Mouse (Mus musculus) midbrain, embryonic 10.5 days (tissue): ENCODE measurements around the gene Khdrbs1. TPM values are rescaled to one million over a fixed set of nuclear protein-coding genes. Genes with fewer than 3 reads are reported as not detected.

ENCODE experiments used
- DNase-seq: peaks from one replicate; pipeline ENCODE4 v3.0.0-alpha.2; 2017; ENCODE audit warnings: low spot score
- H3K27ac ChIP-seq: fragments of 300-500 bp; sonication (generic); replicated peaks from 2 replicates; pipeline ENCODE4 v1.5.1; 2016; ENCODE audit warnings: mild to moderate bottlenecking
- H3K27me3 ChIP-seq: fragments of 300-500 bp; sonication (generic); 2 replicates; pipeline ENCODE4 v1.6.1; 2016; ENCODE audit warnings: low read depth, mild to moderate bottlenecking; ENCODE audit not compliant: poor library complexity, severe bottlenecking
- H3K36me3 ChIP-seq: fragments of 300-500 bp; sonication (generic); 2 replicates; pipeline ENCODE4 v1.6.1; 2016; ENCODE audit warnings: mild to moderate bottlenecking, moderate library complexity
- H3K4me1 ChIP-seq: fragments of 300-500 bp; sonication (generic); 2 replicates; pipeline ENCODE4 v1.6.1; 2016
- H3K4me3 ChIP-seq: fragments of 300-500 bp; sonication (generic); 2 replicates; pipeline ENCODE4 v1.5.1; 2016; ENCODE audit warnings: mild to moderate bottlenecking, moderate library complexity
- H3K9me3 ChIP-seq: fragments of 300-500 bp; sonication (generic); replicated peaks from 2 replicates; pipeline ENCODE4 v1.6.1; 2016; ENCODE audit warnings: mild to moderate bottlenecking
- WGBS: fragments of 180-500 bp; shearing (Covaris S2); methylation state at CpG from one replicate; pipeline ENCODE4 v1.1.7; 2016; 5-methylcytosine and 5-hydroxymethylcytosine counted together
- polyA plus RNA-seq: library from polyadenylated mRNA; unstranded; fragments of >200 nt; fragmentation: Nextera tagmentation; extraction: Ambion mirVana; gene quantifications from 2 replicates; pipeline ENCODE4 v1.2.1, GENCODE M21; 2016

Gene Khdrbs1
- polyA plus RNA-seq, 1 experiment from 2014 or later = 152 TPM

GRCm38 (mm10) chr4:129696158-129696985, 45.7 kb downstream of the Khdrbs1 start, which contains the start of gene Tmem39b:
Gene Tmem39b (minus strand): TSS chr4:129696838.
- peaks cover 38% of the 10 kb centered on the region for H3K36me3 ChIP-seq
- under 1% methylated on average over 57 of the region's 57 CpGs for whole genome bisulfite sequencing
- H3K27ac ChIP-seq = peak within 1 kb of the TSS; percentile 96

GRCm38 (mm10) chr4:129695815-129696157, 46.3 kb downstream of the Khdrbs1 start:
- Histone ChIP-seq H3K4me3 (peak overlapping the region; percentile 81), H3K27ac (peak overlapping the region; percentile 96), H3K36me3 (peaks cover 39% of the 10 kb centered on the region), H3K4me1 (peaks cover 23% of the 10 kb centered on the region), H3K27me3 (no peaks in the 10 kb centered on the region), H3K9me3 (no peaks in the 10 kb centered on the region; the same call in 1 of the 2 replicates)
- WGBS = 26% methylated on average over 6 of the region's 6 CpGs
- no peak for DNase-seq

More at GRCm38 (mm10) chr4:129696158-129696985, 45.7 kb downstream of the Khdrbs1 start, which contains the start of gene Tmem39b:
- no peaks in the 10 kb centered on the region for H3K9me3 ChIP-seq
- peak; percentile 97 for DNase-seq
- H3K4me1 ChIP-seq = peaks cover 23% of the 10 kb centered on the region
- H3K4me3 ChIP-seq = peak within 1 kb of the TSS; percentile 81
- H3K27me3 ChIP-seq = no peaks in the 10 kb centered on the region

GRCm38 (mm10) chr4:129684531-129684930, 57.6 kb downstream of the Khdrbs1 start:
- Histone ChIP-seq H3K4me3 (no peak overlapping the region), H3K9me3 (no peaks in the 10 kb centered on the region), H3K36me3 (peaks cover 95% of the 10 kb centered on the region), H3K27me3 (no peaks in the 10 kb centered on the region), H3K27ac (no peak overlapping the region), H3K4me1 (no peaks in the 10 kb centered on the region)
- no peak for DNase-seq
- WGBS = 95% methylated on average over 6 of the region's 6 CpGs

- DNase-seq = no peak
- Histone ChIP-seq H3K9me3 (no peaks in the 10 kb centered on the region), H3K27ac (no peak overlapping the region), H3K4me1 (no peaks in the 10 kb centered on the region), H3K27me3 (no peaks in the 10 kb centered on the region), H3K4me3 (no peak overlapping the region; the same call in 1 of the 2 replicates), H3K36me3 (peaks cover 94% of the 10 kb centered on the region)
- WGBS = 93% methylated on average over 11 of the region's 11 CpGs
These were observed 58.1 kb downstream of the Khdrbs1 start for GRCm38 (mm10) chr4:129683901-129684493.

GRCm38 (mm10) chr4:129681837-129682236, 60.3 kb downstream of the Khdrbs1 start:
- WGBS = 94% methylated on average over 11 of the region's 11 CpGs
- H3K27ac ChIP-seq = no peak overlapping the region
- no peak for DNase-seq
- peaks cover 96% of the 10 kb centered on the region for H3K36me3 ChIP-seq
- H3K4me1 ChIP-seq = no peaks in the 10 kb centered on the region
- H3K27me3 ChIP-seq = no peaks in the 10 kb centered on the region
- no peaks in the 10 kb centered on the region for H3K9me3 ChIP-seq
- no peak overlapping the region for H3K4me3 ChIP-seq

GRCm38 (mm10) chr4:129672878-129673449, 69.1 kb downstream of the Khdrbs1 start:
- peak overlapping the region; percentile 93 for H3K27ac ChIP-seq
- DNase-seq = no peak
- H3K4me3 ChIP-seq = peak overlapping the region; percentile 93
- peaks cover 29% of the 10 kb centered on the region for H3K36me3 ChIP-seq
- 12% methylated on average over 10 of the region's 10 CpGs for WGBS
- peaks cover 23% of the 10 kb centered on the region for H3K4me1 ChIP-seq
- no peaks in the 10 kb centered on the region for H3K27me3 ChIP-seq
- no peaks in the 10 kb centered on the region for H3K9me3 ChIP-seq

GRCm38 (mm10) chr4:129672083-129672877, 69.8 kb downstream of the Khdrbs1 start, which contains the start of gene Kpna6:
Gene Kpna6 (minus strand): TSS chr4:129672767.
- Histone ChIP-seq H3K27ac (peak within 1 kb of the TSS; percentile 93), H3K9me3 (no peaks in the 10 kb centered on the region), H3K4me1 (peaks cover 23% of the 10 kb centered on the region), H3K27me3 (no peaks in the 10 kb centered on the region), H3K36me3 (peaks cover 24% of the 10 kb centered on the region), H3K4me3 (peak within 1 kb of the TSS; percentile 93)
- DNase-seq = peak; percentile 91
- under 1% methylated on average over 65 of the region's 65 CpGs for WGBS

- 11% methylated on average over 12 of the region's 12 CpGs for WGBS
- peak overlapping the region; percentile 93 for H3K4me3 ChIP-seq
- H3K9me3 ChIP-seq = no peaks in the 10 kb centered on the region
- peak; percentile 46 for DNase-seq
- peaks cover 23% of the 10 kb centered on the region for H3K36me3 ChIP-seq
- no peaks in the 10 kb centered on the region for H3K27me3 ChIP-seq
- peak overlapping the region; percentile 93 for H3K27ac ChIP-seq
- peaks cover 23% of the 10 kb centered on the region for H3K4me1 ChIP-seq
These were observed 70.5 kb downstream of the Khdrbs1 start for GRCm38 (mm10) chr4:129671491-129672082.

- Histone ChIP-seq H3K9me3 (no peaks in the 10 kb centered on the region), H3K4me3 (no peak overlapping the region), H3K27me3 (no peaks in the 10 kb centered on the region), H3K36me3 (peaks cover 80% of the 10 kb centered on the region), H3K27ac (no peak overlapping the region), H3K4me1 (no peaks in the 10 kb centered on the region)
- DNase-seq = no peak
- 91% methylated on average over 3 of the region's 3 CpGs for WGBS
These were observed 79.8 kb downstream of the Khdrbs1 start for GRCm38 (mm10) chr4:129662255-129662813.

GRCm38 (mm10) chr4:129661584-129661983, 80.5 kb downstream of the Khdrbs1 start:
- no peaks in the 10 kb centered on the region for H3K9me3 ChIP-seq
- H3K27me3 ChIP-seq = no peaks in the 10 kb centered on the region
- no peak for DNase-seq
- peaks cover 81% of the 10 kb centered on the region for H3K36me3 ChIP-seq
- no peak overlapping the region for H3K27ac ChIP-seq
- no peak overlapping the region for H3K4me3 ChIP-seq
- H3K4me1 ChIP-seq = no peaks in the 10 kb centered on the region
- 95% methylated on average over 3 of the region's 3 CpGs for WGBS

GRCm38 (mm10) chr4:129654770-129655169, 87.3 kb downstream of the Khdrbs1 start:
- no peak for DNase-seq
- Histone ChIP-seq H3K27ac (no peak overlapping the region), H3K36me3 (peaks cover 97% of the 10 kb centered on the region), H3K9me3 (no peaks in the 10 kb centered on the region), H3K27me3 (no peaks in the 10 kb centered on the region), H3K4me1 (no peaks in the 10 kb centered on the region), H3K4me3 (no peak overlapping the region)
- WGBS = 93% methylated on average over 14 of the region's 14 CpGs
